In genomic region chr16:94571111-94571993, GRCm38 (mm10) we compare ENCODE assay signal across 8 mouse cellular contexts. TPM values are rescaled to one million over a fixed set of nuclear protein-coding genes. Genes with fewer than 3 reads are reported as not detected.
DNase-seq lines count a peak whose midpoint lies in the region; ATAC-seq and TF ChIP-seq lines count a peak whose summit lies in the region.

No protein-coding gene starts in this region.

- DNase-seq in heart, adult 8-10 months (ENCODE audit: low spot score) = no peak
- no peak for DNase-seq in forebrain, embryonic 11.5 days (ENCODE audit: low spot score)
- no peak for DNase-seq in frontal cortex, postnatal 14 days (ENCODE audit: low spot score in 2 of 2)
- no peak for DNase-seq in layer of hippocampus, postnatal 14 days (ENCODE audit: low spot score in 2 of 2)
- DNase-seq in thymus, postnatal 14 days = no peak

- peak overlapping the region; percentile 85 for H3K4me2 ChIP-seq in heart, embryonic 13.5 days
- peak overlapping the region; percentile 64 for H3K4me2 ChIP-seq in forebrain, embryonic 11.5 days (ENCODE audit: low read depth, low read length, severe bottlenecking)
- peak overlapping the region; percentile 80 for H3K4me2 ChIP-seq in liver, embryonic 12.5 days

- no peaks in the 10 kb centered on the region for H3K36me3 ChIP-seq in heart, embryonic 13.5 days
- no peaks in the 10 kb centered on the region for H3K36me3 ChIP-seq in ES-Bruce4 (ENCODE audit: control insufficient read depth, insufficient read depth, low read length, poor library complexity, severe bottlenecking)
- no peaks in the 10 kb centered on the region for H3K36me3 ChIP-seq in forebrain, embryonic 11.5 days (ENCODE audit: control insufficient read depth, insufficient read depth, low read length)
- peaks cover 5% of the 10 kb centered on the region; the same call in 1 of the 2 replicates for H3K36me3 ChIP-seq in liver, embryonic 12.5 days

- no peak for TF ChIP-seq CTCF in ES-Bruce4 (IDR thresholded peaks at IDR 0.05; ENCODE audit: low read depth, low read length)

- WGBS in heart, embryonic 13.5 days = 22% methylated on average over 10 of the region's 10 CpGs
- 34% methylated on average over 10 of the region's 10 CpGs for WGBS in forebrain, embryonic 11.5 days
- WGBS in liver, embryonic 12.5 days (ENCODE audit: insufficient replicate concordance) = 22% methylated on average over 10 of the region's 10 CpGs

- peaks cover 60% of the 10 kb centered on the region for H3K4me1 ChIP-seq in heart, embryonic 13.5 days
- H3K4me1 ChIP-seq in ES-Bruce4 (ENCODE audit: control insufficient read depth, insufficient read depth, low read length) = no peaks in the 10 kb centered on the region
- peaks cover 13% of the 10 kb centered on the region for H3K4me1 ChIP-seq in forebrain, embryonic 11.5 days (replicated peaks; ENCODE audit: control insufficient read depth, insufficient read depth, low read length)
- peaks cover 57% of the 10 kb centered on the region for H3K4me1 ChIP-seq in liver, embryonic 12.5 days

- TF ChIP-seq POLR2A in ES-Bruce4 (IDR thresholded peaks at IDR 0.05; ENCODE audit: insufficient read depth, low read length) = no peak

- H3K4me3 ChIP-seq in heart, embryonic 13.5 days = peak overlapping the region; percentile 99
- H3K4me3 ChIP-seq in ES-Bruce4 (ENCODE audit: low read depth, low read length) = peak overlapping the region; percentile 84
- peak overlapping the region; percentile 100 for H3K4me3 ChIP-seq in forebrain, embryonic 11.5 days (ENCODE audit: low read depth, low read length)
- H3K4me3 ChIP-seq in liver, embryonic 12.5 days = peak overlapping the region; percentile 96

- H3K9ac ChIP-seq in heart, embryonic 13.5 days = peak overlapping the region; percentile 100
- peak overlapping the region; percentile 100 for H3K9ac ChIP-seq in ES-Bruce4 (ENCODE audit: low read depth, poor library complexity, severe bottlenecking)
- H3K9ac ChIP-seq in forebrain, embryonic 11.5 days (ENCODE audit: low read length) = peak overlapping the region; percentile 99
- H3K9ac ChIP-seq in liver, embryonic 12.5 days = peak overlapping the region; percentile 96

- peak overlapping the region; percentile 100 for H3K27ac ChIP-seq in heart, embryonic 13.5 days (replicated peaks)
- peak overlapping the region; percentile 53 for H3K27ac ChIP-seq in ES-Bruce4 (ENCODE audit: insufficient read depth, low read length)
- peak overlapping the region; percentile 100 for H3K27ac ChIP-seq in forebrain, embryonic 11.5 days (ENCODE audit: low read depth, low read length)
- peak overlapping the region; percentile 100 for H3K27ac ChIP-seq in liver, embryonic 12.5 days

- TF ChIP-seq EP300 in ES-Bruce4 (IDR thresholded peaks at IDR 0.05; ENCODE audit: insufficient read depth, low read depth, low read length) = no peak

- ATAC-seq in heart, embryonic 13.5 days (ENCODE audit: extremely low read depth, insufficient number of reproducible peaks, low FRiP score, low TSS enrichment) = no peak
- ATAC-seq in forebrain, embryonic 11.5 days (replicated peaks; ENCODE audit: low FRiP score) = no peak
- ATAC-seq in liver, embryonic 12.5 days = peak; percentile 18

- H3K9me3 ChIP-seq in heart, embryonic 13.5 days = no peaks in the 10 kb centered on the region
- H3K9me3 ChIP-seq in ES-Bruce4 (replicated peaks; ENCODE audit: control insufficient read depth, insufficient read depth, low read length, poor library complexity, severe bottlenecking) = no peaks in the 10 kb centered on the region
- H3K9me3 ChIP-seq in forebrain, embryonic 11.5 days (ENCODE audit: control insufficient read depth, low read length) = no peaks in the 10 kb centered on the region
- H3K9me3 ChIP-seq in liver, embryonic 12.5 days (replicated peaks) = no peaks in the 10 kb centered on the region

- no peaks in the 10 kb centered on the region for H3K27me3 ChIP-seq in heart, embryonic 13.5 days (replicated peaks)
- H3K27me3 ChIP-seq in ES-Bruce4 (ENCODE audit: control insufficient read depth, insufficient read depth, low read length, poor library complexity, severe bottlenecking) = no peaks in the 10 kb centered on the region
- H3K27me3 ChIP-seq in forebrain, embryonic 11.5 days (ENCODE audit: control insufficient read depth, insufficient read depth, low read length) = no peaks in the 10 kb centered on the region
- no peaks in the 10 kb centered on the region for H3K27me3 ChIP-seq in liver, embryonic 12.5 days (replicated peaks)

RNA-seq across cellular contexts. Expression of gene Dyrk1a, which starts 1.5 kb away (rescaled TPM):
- 6.7 and 7.2 TPM in 2 replicates for polyA plus RNA-seq in heart, embryonic 13.5 days (2015; fragmentation: Nextera tagmentation; extraction: Ambion mirVana)
- total RNA-seq in heart, adult 8-10 months (2022) = 10 to 100 TPM; 70.5 to 87.1 (median 79.0) TPM
- 52.1 and 56.3 TPM in 2 replicates for polyA plus RNA-seq in ES-Bruce4 (2011; ENCODE audit: insufficient read depth, insufficient read length, low read depth, missing spikeins)
- 12.0 and 13.5 TPM in 2 replicates for polyA plus RNA-seq in forebrain, embryonic 11.5 days (2014; fragmentation: Nextera tagmentation; extraction: Ambion mirVana)
- 4.8 and 4.9 TPM in 2 replicates for polyA plus RNA-seq in liver, embryonic 12.5 days (2016; fragmentation: Nextera tagmentation; extraction: Ambion mirVana)
- total RNA-seq in layer of hippocampus, postnatal 14 days (2021) = 10 to 100 TPM; 83.0 to 84.1 TPM

RNA-seq across cellular contexts. Expression of gene Vps26c, which starts 44.7 kb away (rescaled TPM):
- 43.6 and 46.7 TPM in 2 replicates for polyA plus RNA-seq in heart, embryonic 13.5 days (2015; fragmentation: Nextera tagmentation; extraction: Ambion mirVana)
- 10 to 100 TPM; 19.9 to 23.4 (median 22.0) TPM for total RNA-seq in heart, adult 8-10 months (2022)
- polyA plus RNA-seq in ES-Bruce4 (2011; ENCODE audit: insufficient read depth, insufficient read length, low read depth, missing spikeins) = 38.9 and 39.5 TPM in 2 replicates
- polyA plus RNA-seq in forebrain, embryonic 11.5 days (2014; fragmentation: Nextera tagmentation; extraction: Ambion mirVana) = 51.3 and 59.6 TPM in 2 replicates
- 25.8 and 27.7 TPM in 2 replicates for polyA plus RNA-seq in liver, embryonic 12.5 days (2016; fragmentation: Nextera tagmentation; extraction: Ambion mirVana)
- 10 to 100 TPM; 35.1 to 35.6 TPM for total RNA-seq in layer of hippocampus, postnatal 14 days (2021)
